ENCODE assay signal across 7 mouse cellular contexts in genomic region chr5:108670785-108671184, GRCm38 (mm10). TPM values are rescaled to one million over a fixed set of nuclear protein-coding genes. Genes with fewer than 3 reads are reported as not detected.
A peak's percentile ranks its signal among the peaks of the same experiment; 100 is the strongest.
DNase-seq lines count a peak whose midpoint lies in the region; ATAC-seq and TF ChIP-seq lines count a peak whose summit lies in the region.

No protein-coding gene starts in this region.

- no peak overlapping the region for H3K27ac ChIP-seq in MEL (ENCODE audit: control insufficient read depth, low read depth, low read length)
- peak overlapping the region; percentile 43; the same call in 1 of the 2 replicates for H3K27ac ChIP-seq in kidney, adult 2 months (ENCODE audit: insufficient read depth, low read depth, low read length)

- peak; percentile 63 for DNase-seq in layer of hippocampus, adult 11-12 months (ENCODE audit: low spot score)
- DNase-seq in layer of hippocampus, adult 9-11 months = no peak
- DNase-seq in MEL (ENCODE audit: low read depth, low spot score) = peak; percentile 81
- peak; percentile 69 for DNase-seq in brain, adult 2 months (ENCODE audit: low read depth, low spot score)
- peak; percentile 77 for DNase-seq in kidney, adult 2 months

- ATAC-seq in megakaryocyte, adult 5-6 weeks (ENCODE audit: poor library complexity, severe bottlenecking) = peak; percentile 33; the same call in 1 of the 2 replicates
- ATAC-seq in activated CD4-positive, CD25-positive, alpha-beta regulatory T cell, adult 4 months = no peak

- H3K9me3 ChIP-seq in MEL (replicated peaks; ENCODE audit: insufficient read depth, low read length) = no peaks in the 10 kb centered on the region

- H3K36me3 ChIP-seq in MEL (ENCODE audit: control insufficient read depth in 1 of 2, insufficient read depth in 2 of 2, low read length in 2 of 2) = peaks cover 2 to 31% of the 10 kb centered on the region in 2 experiments; a peak in 3 of 4 replicates
- H3K36me3 ChIP-seq in kidney, adult 2 months (ENCODE audit: control insufficient read depth, insufficient read depth, low read length) = no peaks in the 10 kb centered on the region

- TF ChIP-seq RAD21 in MEL (IDR thresholded peaks at IDR 0.05; ENCODE audit: low read depth, low read length) = peak; percentile 54

- H3K79me2 ChIP-seq in MEL (ENCODE audit: control insufficient read depth, insufficient read depth, low read length, poor library complexity) = peaks cover 29% of the 10 kb centered on the region

- no peak overlapping the region for H3K9ac ChIP-seq in MEL (ENCODE audit: control insufficient read depth, low read depth, low read length, poor library complexity, severe bottlenecking)

- H3K4me1 ChIP-seq in MEL (ENCODE audit: control insufficient read depth in 1 of 2, insufficient read depth in 2 of 2, low read length in 2 of 2) = peaks cover 16 to 45% of the 10 kb centered on the region in 2 experiments
- peaks cover 16% of the 10 kb centered on the region; the same call in 1 of the 2 replicates for H3K4me1 ChIP-seq in kidney, adult 2 months (ENCODE audit: control insufficient read depth, insufficient read depth, low read length)

- no peaks in the 10 kb centered on the region for H3K27me3 ChIP-seq in MEL (ENCODE audit: control insufficient read depth in 1 of 2, insufficient read depth in 2 of 2, low read length in 2 of 2)
- no peaks in the 10 kb centered on the region for H3K27me3 ChIP-seq in kidney, adult 2 months (replicated peaks; ENCODE audit: control insufficient read depth, insufficient read depth, low read length)

- no peak for TF ChIP-seq POLR2A in MEL (IDR thresholded peaks at IDR 0.05; ENCODE audit: control insufficient read depth in 1 of 2, insufficient read depth in 1 of 2, low read depth in 1 of 2, low read length in 2 of 2, poor library complexity in 1 of 2)
- TF ChIP-seq POLR2A in kidney, adult 2 months (IDR thresholded peaks at IDR 0.05; ENCODE audit: low read depth, low read length) = no peak

- peak; percentile 72 to 84 (median 74) for TF ChIP-seq CTCF in MEL (IDR thresholded peaks at IDR 0.05 in 2 of 3, conservative IDR thresholded peaks at IDR 0.05 in 1 of 3; ENCODE audit: control insufficient read depth in 1 of 3, insufficient read depth in 1 of 3, low read depth in 2 of 3, low read length in 3 of 3, poor library complexity in 1 of 3, severe bottlenecking in 1 of 3)
- peak; percentile 76 for TF ChIP-seq CTCF in kidney, adult 2 months (conservative IDR thresholded peaks at IDR 0.05; ENCODE audit: insufficient read depth, insufficient read length, low read depth, low read length)

- no peak overlapping the region for H3K4me3 ChIP-seq in MEL (ENCODE audit: control insufficient read depth in 1 of 2, insufficient read depth in 1 of 2, low read depth in 2 of 2, low read length in 2 of 2)
- no peak overlapping the region for H3K4me3 ChIP-seq in kidney, adult 2 months (ENCODE audit: insufficient read depth, low read depth, low read length)

- TF ChIP-seq EP300 in MEL (IDR thresholded peaks at IDR 0.05; ENCODE audit: low read depth in 1 of 2, low read length in 2 of 2) = no peak

TF ChIP-seq in MEL, 35 proteins besides CTCF, POLR2A, EP300 and RAD21:
- TF ChIP-seq ETS1 (IDR thresholded peaks at IDR 0.05; ENCODE audit: low read depth, low read length) (0 out of 2 replicates have a peak, but pooled peaks have one; percentile 23), ZC3H11A (IDR thresholded peaks at IDR 0.05; ENCODE audit: low read depth, low read length) (peak; percentile 24; the same call in 1 of the 2 replicates), MYC (IDR thresholded peaks at IDR 0.05; ENCODE audit: low read depth, low read length) (peak; percentile 46; the same call in 1 of the 2 replicates), ZMIZ1 (IDR thresholded peaks at IDR 0.05; ENCODE audit: low read depth, low read length) (no peak), SMC3 (IDR thresholded peaks at IDR 0.05; ENCODE audit: low read depth, low read length) (peak; percentile 84), USF2 (IDR thresholded peaks at IDR 0.05; ENCODE audit: borderline replicate concordance in 1 of 2, insufficient read depth in 1 of 2, low read depth in 1 of 2, low read length in 2 of 2) (no peak)

RNA-seq across cellular contexts. Expression of gene Dgkq, which starts 1.3 kb away (rescaled TPM):
- 10.5 and 11.3 TPM in 2 replicates for total RNA-seq in MEL (2012; rRNA removed)
- 10 to 100 TPM in 1 of 2 experiments, not detected in 1; 11.3 TPM for polyA plus RNA-seq in MEL (2012; ENCODE audit: insufficient read depth in 1 of 2, insufficient read length in 2 of 2, low read depth in 1 of 2, low replicate concordance in 2 of 2, missing spikeins in 1 of 2)
- 27.9 and 34.8 TPM in 2 replicates for polyA plus RNA-seq in kidney, adult 2 months (2012; rRNA removed)
- total RNA-seq in megakaryocyte, adult 5-6 weeks (2015) = 5.2 and 5.9 TPM in 2 replicates
- 6.8 and 15.6 TPM in 2 replicates for total RNA-seq in megakaryocyte, adult 5-6 weeks (2017)
- polyA plus RNA-seq in activated CD4-positive, CD25-positive, alpha-beta regulatory T cell, adult 4 months (2017; shearing (Covaris generic)) = 1 to 10 TPM; 4.4 to 4.5 TPM

RNA-seq across cellular contexts. Expression of gene Slc26a1, which starts 4.6 kb away (rescaled TPM):
- 31.2 and 33.9 TPM in 2 replicates for total RNA-seq in MEL (2012; rRNA removed)
- polyA plus RNA-seq in MEL (2012; ENCODE audit: insufficient read depth in 1 of 2, insufficient read length in 2 of 2, low read depth in 1 of 2, low replicate concordance in 2 of 2, missing spikeins in 1 of 2) = 10 to 100 TPM in 1 of 2 experiments, not detected in 1; 29.6 TPM
- polyA plus RNA-seq in kidney, adult 2 months (2012; rRNA removed) = 257 and 309 TPM in 2 replicates
- 0.02 and 0.57 TPM in 2 replicates for total RNA-seq in megakaryocyte, adult 5-6 weeks (2015)
- 0.04 and 0.77 TPM in 2 replicates for total RNA-seq in megakaryocyte, adult 5-6 weeks (2017)
- polyA plus RNA-seq in activated CD4-positive, CD25-positive, alpha-beta regulatory T cell, adult 4 months (2017; shearing (Covaris generic)) = under 1 TPM in 1 of 2 experiments, not detected in 1; 0.31 TPM

RNA-seq across cellular contexts. Expression of gene Idua, which starts 10.7 kb away (rescaled TPM):
- total RNA-seq in MEL (2012; rRNA removed) = 1.5 and 1.9 TPM in 2 replicates
- 1 to 10 TPM in 1 of 2 experiments, not detected in 1; 9.5 TPM for polyA plus RNA-seq in MEL (2012; ENCODE audit: insufficient read depth in 1 of 2, insufficient read length in 2 of 2, low read depth in 1 of 2, low replicate concordance in 2 of 2, missing spikeins in 1 of 2)
- 9.1 and 12.7 TPM in 2 replicates for polyA plus RNA-seq in kidney, adult 2 months (2012; rRNA removed)
- total RNA-seq in megakaryocyte, adult 5-6 weeks (2015) = 14.0 and 17.4 TPM in 2 replicates
- 6.3 and 9.9 TPM in 2 replicates for total RNA-seq in megakaryocyte, adult 5-6 weeks (2017)
- polyA plus RNA-seq in activated CD4-positive, CD25-positive, alpha-beta regulatory T cell, adult 4 months (2017; shearing (Covaris generic)) = 1 to 10 TPM; 8.8 to 9.8 TPM

RNA-seq across cellular contexts. Expression of gene Fgfrl1, which starts 21.4 kb away (rescaled TPM):
- 13.1 and 16.0 TPM in 2 replicates for total RNA-seq in MEL (2012; rRNA removed)
- polyA plus RNA-seq in MEL (2012; ENCODE audit: insufficient read depth in 1 of 2, insufficient read length in 2 of 2, low read depth in 1 of 2, low replicate concordance in 2 of 2, missing spikeins in 1 of 2) = 10 to 100 TPM in 1 of 2 experiments, not detected in 1; 27.3 TPM
- polyA plus RNA-seq in kidney, adult 2 months (2012; rRNA removed) = 65.1 and 74.8 TPM in 2 replicates
- total RNA-seq in megakaryocyte, adult 5-6 weeks (2015) = 0.16 and 1.1 TPM in 2 replicates
- 0.12 and 1.0 TPM in 2 replicates for total RNA-seq in megakaryocyte, adult 5-6 weeks (2017)
- polyA plus RNA-seq in activated CD4-positive, CD25-positive, alpha-beta regulatory T cell, adult 4 months (2017; shearing (Covaris generic)) = not detected

RNA-seq across cellular contexts. Expression of gene Tmem175, which starts 41.2 kb away (rescaled TPM):
- 19.3 and 22.1 TPM in 2 replicates for total RNA-seq in MEL (2012; rRNA removed)
- polyA plus RNA-seq in MEL (2012; ENCODE audit: insufficient read depth in 1 of 2, insufficient read length in 2 of 2, low read depth in 1 of 2, low replicate concordance in 2 of 2, missing spikeins in 1 of 2) = 10 to 100 TPM in 1 of 2 experiments, not detected in 1; 39.2 TPM
- polyA plus RNA-seq in kidney, adult 2 months (2012; rRNA removed) = 67.1 and 76.4 TPM in 2 replicates
- 18.7 and 21.5 TPM in 2 replicates for total RNA-seq in megakaryocyte, adult 5-6 weeks (2015)
- 8.7 and 11.7 TPM in 2 replicates for total RNA-seq in megakaryocyte, adult 5-6 weeks (2017)
- 10 to 100 TPM; 36.5 to 39.2 TPM for polyA plus RNA-seq in activated CD4-positive, CD25-positive, alpha-beta regulatory T cell, adult 4 months (2017; shearing (Covaris generic))
